Mouse (Mus musculus): ENCODE data around the gene Ccdc27. TPM values are rescaled to one million over a fixed set of nuclear protein-coding genes. Genes with fewer than 3 reads are reported as not detected.

The Ccdc27 gene
- 0.08 TPM in 1 of 2 replicates, not detected in the other for polyA plus RNA-seq (2015; fragmentation: Nextera tagmentation; extraction: Ambion mirVana)

GRCm38 (mm10) chr4:154042577-154042976, at the start of gene Ccdc27:
Gene Ccdc27, minus strand, starts transcription at chr4:154042677.

GRCm38 (mm10) chr4:154025641-154026440, 16.6 kb downstream of the Ccdc27 start, which contains the start of gene Smim1:
Gene Smim1, minus strand, starts transcription at chr4:154026230.

GRCm38 (mm10) chr4:154011646-154012089, 30.8 kb downstream of the Ccdc27 start, which contains the start of gene Lrrc47:
Gene Lrrc47, plus strand, starts transcription at chr4:154011731.

Other genes starting within 250 kb of the Ccdc27 start
- 69.6 and 79.5 TPM in 2 replicates for gene A430005L14Rik, start 85.4 kb downstream of the Ccdc27 start, polyA plus RNA-seq (2015; fragmentation: Nextera tagmentation; extraction: Ambion mirVana)
- 6.0 and 8.3 TPM in 2 replicates for gene Dffb, start 67.6 kb downstream of the Ccdc27 start, polyA plus RNA-seq (2015; fragmentation: Nextera tagmentation; extraction: Ambion mirVana)
- 7.2 and 8.1 TPM in 2 replicates for gene Cep104, start 67.5 kb downstream of the Ccdc27 start, polyA plus RNA-seq (2015; fragmentation: Nextera tagmentation; extraction: Ambion mirVana)
- gene Lrrc47, start 30.9 kb downstream of the Ccdc27 start, polyA plus RNA-seq (2015; fragmentation: Nextera tagmentation; extraction: Ambion mirVana) = 18.3 and 21.8 TPM in 2 replicates
- gene Smim1, start 16.4 kb downstream of the Ccdc27 start, polyA plus RNA-seq (2015; fragmentation: Nextera tagmentation; extraction: Ambion mirVana) = 132 and 166 TPM in 2 replicates
- 0.12 TPM in 1 of 2 replicates, not detected in the other for gene Trp73, start 97.5 kb upstream of the Ccdc27 start, polyA plus RNA-seq (2015; fragmentation: Nextera tagmentation; extraction: Ambion mirVana)
- 23.4 and 27.0 TPM in 2 replicates for gene Wrap73, start 99.7 kb upstream of the Ccdc27 start, polyA plus RNA-seq (2015; fragmentation: Nextera tagmentation; extraction: Ambion mirVana)
- gene Tprgl, start 118.0 kb upstream of the Ccdc27 start, polyA plus RNA-seq (2015; fragmentation: Nextera tagmentation; extraction: Ambion mirVana) = 270 and 271 TPM in 2 replicates
- gene Megf6, start 128.1 kb upstream of the Ccdc27 start, polyA plus RNA-seq (2015; fragmentation: Nextera tagmentation; extraction: Ambion mirVana) = 10.6 and 19.4 TPM in 2 replicates